Mouse (Mus musculus): Measurements from ENCODE around the gene Irf2bpl. TPM values are rescaled to one million over a fixed set of nuclear protein-coding genes. Genes with fewer than 3 reads are reported as not detected.

The Irf2bpl gene
- polyA plus RNA-seq, 2 experiments = 1.4 TPM

GRCm38 (mm10) chr12:86869761-86870160, 14.8 kb downstream of the Irf2bpl start:
- Histone ChIP-seq H3K9me3 (ENCODE audit: control insufficient read depth, low read length) (no peaks in the 10 kb centered on the region), H3K27me3 (ENCODE audit: control insufficient read depth, insufficient read depth, low read length) (no peaks in the 10 kb centered on the region), H3K4me1 (replicated peaks; ENCODE audit: control insufficient read depth in 2 of 2, insufficient read depth in 2 of 2, low read length in 1 of 2) (no peaks in the 10 kb centered on the region; a peak in 1 of 4 replicates), H3K9ac (replicated peaks) (no peak overlapping the region), H3K27ac (no peak overlapping the region), H3K36me3 (replicated peaks; ENCODE audit: control insufficient read depth, insufficient read depth, low read depth) (no peaks in the 10 kb centered on the region), H3K4me3 (ENCODE audit: insufficient read depth in 1 of 2, low read depth in 2 of 2, low read length in 2 of 2) (no peak overlapping the region), H3K4me2 (ENCODE audit: low read depth) (no peak overlapping the region)
- WGBS (ENCODE audit: insufficient replicate concordance) = 52% methylated on average over 6 of the region's 6 CpGs
- no peak for DNase-seq (ENCODE audit: low read depth in 3 of 3, low spot score in 3 of 3)
- ATAC-seq (ENCODE audit: insufficient read depth) = no peak
- no peak for TF ChIP-seq EP300 (IDR thresholded peaks at IDR 0.05; ENCODE audit: low read depth)
- TF ChIP-seq CTCF (IDR thresholded peaks at IDR 0.05; ENCODE audit: low read depth) = no peak

DNA sequence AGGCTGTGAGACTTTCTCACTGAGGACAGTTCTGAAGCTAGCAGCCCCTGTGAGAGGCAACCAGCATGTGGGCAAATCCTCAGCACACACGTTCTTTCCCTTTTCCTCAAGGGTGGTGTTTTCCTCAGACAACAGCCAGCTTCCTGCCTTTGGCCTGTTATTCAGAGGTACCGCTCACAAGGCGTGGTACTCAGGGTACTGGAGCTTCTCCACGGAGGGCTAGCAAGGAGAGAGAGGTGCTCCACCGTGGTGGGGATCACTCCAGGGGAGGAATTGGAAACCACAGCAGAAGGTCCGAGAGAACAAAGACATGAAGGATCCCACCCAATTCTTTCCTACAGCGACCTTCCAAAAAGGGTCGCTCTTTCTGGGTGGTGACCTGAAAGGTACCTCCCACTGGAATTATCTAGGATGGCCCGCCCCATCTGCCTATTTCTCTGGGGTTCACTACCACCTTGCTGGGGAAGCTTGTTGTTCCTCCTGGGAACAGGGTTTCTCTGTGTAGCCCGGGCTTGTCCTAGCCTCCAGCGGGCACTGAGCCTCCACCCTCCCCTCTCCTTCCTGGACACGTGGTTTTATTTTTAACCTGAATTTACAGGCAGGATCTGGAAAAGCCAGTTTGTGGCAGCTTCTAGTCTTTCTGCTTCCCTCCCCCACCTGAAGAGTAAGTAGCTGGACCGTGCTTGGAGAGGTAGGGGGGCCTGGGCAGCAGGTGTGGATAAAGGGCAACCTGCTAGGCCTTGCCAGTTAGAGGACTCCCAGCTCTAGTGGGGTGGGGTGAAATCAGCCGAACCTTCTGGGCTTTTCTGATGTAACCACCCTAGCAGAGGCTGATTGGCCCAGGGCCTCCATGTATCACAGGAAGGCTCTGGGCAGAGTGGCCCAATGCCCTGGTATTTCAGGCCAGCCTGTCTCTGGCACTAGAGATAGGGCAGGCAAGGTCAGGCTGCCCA, 17.1 kb downstream of the Irf2bpl start:
- Histone ChIP-seq H3K4me1 (replicated peaks; ENCODE audit: control insufficient read depth in 2 of 2, insufficient read depth in 2 of 2, low read length in 1 of 2) (no peaks in the 10 kb centered on the region; a peak in 1 of 4 replicates), H3K4me2 (ENCODE audit: low read depth) (no peak overlapping the region), H3K27me3 (ENCODE audit: control insufficient read depth, insufficient read depth, low read length) (no peaks in the 10 kb centered on the region), H3K9ac (replicated peaks) (no peak overlapping the region), H3K27ac (no peak overlapping the region), H3K9me3 (ENCODE audit: control insufficient read depth, low read length) (no peaks in the 10 kb centered on the region), H3K36me3 (replicated peaks; ENCODE audit: control insufficient read depth, insufficient read depth, low read depth) (no peaks in the 10 kb centered on the region), H3K4me3 (ENCODE audit: insufficient read depth in 1 of 2, low read depth in 2 of 2, low read length in 2 of 2) (no peak overlapping the region)
- WGBS (ENCODE audit: insufficient replicate concordance) = 39% methylated on average over 14 of the region's 14 CpGs
- DNase-seq (ENCODE audit: low read depth in 3 of 3, low spot score in 3 of 3) (no peak), ATAC-seq (ENCODE audit: insufficient read depth) (no peak)
- TF ChIP-seq EP300 (IDR thresholded peaks at IDR 0.05; ENCODE audit: low read depth) (no peak), CTCF (IDR thresholded peaks at IDR 0.05; ENCODE audit: low read depth) (no peak)

DNA sequence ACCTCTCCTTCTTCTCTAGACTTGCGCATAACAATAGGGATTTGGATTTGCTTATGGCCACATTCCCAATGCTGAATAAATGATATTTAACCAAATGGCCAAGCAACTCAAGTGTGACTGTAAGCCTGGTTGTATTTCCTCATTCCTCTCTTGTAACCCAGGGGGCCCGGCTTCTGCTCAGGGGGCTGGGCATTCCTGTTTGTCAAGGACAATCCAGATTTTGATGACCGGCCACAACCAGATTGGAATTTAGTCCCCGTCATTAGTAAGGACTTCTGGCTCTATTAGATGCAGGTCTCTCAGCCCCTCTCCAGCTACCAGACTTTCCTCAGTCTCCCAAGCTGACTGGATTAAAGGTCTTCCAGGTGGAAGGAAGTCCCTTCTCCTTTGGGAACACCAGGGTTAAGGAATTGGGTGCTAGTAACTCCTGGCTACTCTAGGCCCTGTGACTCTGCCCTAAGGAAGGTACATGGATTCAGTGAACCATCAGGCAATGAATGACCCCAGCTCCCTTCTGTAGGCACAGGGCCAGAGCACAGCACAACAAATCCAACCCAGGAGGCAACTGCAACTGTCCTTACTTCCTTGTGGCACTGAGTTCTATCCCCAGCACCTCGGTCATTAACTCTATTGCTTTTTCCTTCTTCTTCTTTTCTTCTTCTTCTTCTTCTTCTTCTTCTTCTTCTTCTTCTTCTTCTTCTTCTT, 20.1 kb downstream of the Irf2bpl start:
- Histone ChIP-seq H3K36me3 (replicated peaks; ENCODE audit: control insufficient read depth, insufficient read depth, low read depth) (no peaks in the 10 kb centered on the region), H3K9me3 (ENCODE audit: control insufficient read depth, low read length) (no peaks in the 10 kb centered on the region), H3K4me1 (replicated peaks; ENCODE audit: control insufficient read depth in 2 of 2, insufficient read depth in 2 of 2, low read length in 1 of 2) (peaks cover 0 to under 1% of the 10 kb centered on the region in 2 experiments; a peak in 2 of 4 replicates), H3K4me2 (ENCODE audit: low read depth) (no peak overlapping the region), H3K27me3 (ENCODE audit: control insufficient read depth, insufficient read depth, low read length) (no peaks in the 10 kb centered on the region), H3K4me3 (ENCODE audit: insufficient read depth in 1 of 2, low read depth in 2 of 2, low read length in 2 of 2) (no peak overlapping the region), H3K27ac (no peak overlapping the region), H3K9ac (replicated peaks) (no peak overlapping the region)
- no peak for ATAC-seq (ENCODE audit: insufficient read depth)
- DNase-seq (ENCODE audit: low read depth in 3 of 3, low spot score in 3 of 3) = no peak
- 67% methylated on average over 5 of the region's 5 CpGs for WGBS (ENCODE audit: insufficient replicate concordance)
- TF ChIP-seq EP300 (IDR thresholded peaks at IDR 0.05; ENCODE audit: low read depth) (no peak), CTCF (IDR thresholded peaks at IDR 0.05; ENCODE audit: low read depth) (no peak)

GRCm38 (mm10) chr12:86859924-86860790, 24.4 kb downstream of the Irf2bpl start:
- ATAC-seq (ENCODE audit: insufficient read depth) (no peak), DNase-seq (ENCODE audit: low read depth in 3 of 3, low spot score in 3 of 3) (no peak)
- H3K36me3 ChIP-seq (replicated peaks; ENCODE audit: control insufficient read depth, insufficient read depth, low read depth) = no peaks in the 10 kb centered on the region
- no peaks in the 10 kb centered on the region for H3K27me3 ChIP-seq (ENCODE audit: control insufficient read depth, insufficient read depth, low read length)
- no peak overlapping the region for H3K9ac ChIP-seq (replicated peaks)
- no peaks in the 10 kb centered on the region for H3K9me3 ChIP-seq (ENCODE audit: control insufficient read depth, low read length)
- TF ChIP-seq EP300 (IDR thresholded peaks at IDR 0.05; ENCODE audit: low read depth) = no peak
- 45% methylated on average over 10 of the region's 10 CpGs for WGBS (ENCODE audit: insufficient replicate concordance)
- H3K4me2 ChIP-seq (ENCODE audit: low read depth) = no peak overlapping the region
- H3K4me1 ChIP-seq (replicated peaks; ENCODE audit: control insufficient read depth in 2 of 2, insufficient read depth in 2 of 2, low read length in 1 of 2) = peaks cover 0 to 9% of the 10 kb centered on the region in 2 experiments; a peak in 2 of 4 replicates
- H3K27ac ChIP-seq = no peak overlapping the region
- H3K4me3 ChIP-seq (ENCODE audit: insufficient read depth in 1 of 2, low read depth in 2 of 2, low read length in 2 of 2) = no peak overlapping the region

Measured in liver, embryonic 14.5 days (tissue).